Mouse (Mus musculus) NIH3T3 (cell line): Measurements from ENCODE around the gene Smim10l2a.
"Not testable (repeated sequence)": the region's sequence is repeated elsewhere in the genome, so short reads cannot be mapped to it uniquely, and the experiment has no call there.

Source experiments
- DNase-seq: peaks from one replicate; pipeline ENCODE4 v3.0.0-alpha.2; 2012; ENCODE audit warnings: low read depth

Gene Smim10l2a

GRCm38 (mm10) chrX:56374431-56375128, at the start of gene Smim10l2a:
Smim10l2a (plus strand) TSS chrX:56374586.
- DNase-seq = not testable (repeated sequence)

GRCm38 (mm10) chrX:56332046-56332445, 42.3 kb upstream of the Smim10l2a start:
- DNase-seq = peak; percentile 67

- DNase-seq = peak; percentile 80
These were observed 34.1 kb upstream of the Smim10l2a start for GRCm38 (mm10) chrX:56340305-56340704.

GRCm38 (mm10) chrX:56342921-56343320, 31.5 kb upstream of the Smim10l2a start:
- no peak for DNase-seq

GRCm38 (mm10) chrX:56346176-56346931, 28.0 kb upstream of the Smim10l2a start, which contains the start of gene Zfp449:
Zfp449 (plus strand) TSS chrX:56346400.
- peak; percentile 93 for DNase-seq

GRCm38 (mm10) chrX:56346932-56347253, 27.5 kb upstream of the Smim10l2a start:
- peak; percentile 77 for DNase-seq

- DNase-seq = peak; percentile 21
These were observed 6.5 kb downstream of the Smim10l2a start for GRCm38 (mm10) chrX:56380852-56381251.

- peak; percentile 58 for DNase-seq
These were observed 9.8 kb downstream of the Smim10l2a start for GRCm38 (mm10) chrX:56384142-56384541.

GRCm38 (mm10) chrX:56404646-56405045, 30.3 kb downstream of the Smim10l2a start:
- no peak for DNase-seq

- DNase-seq = no peak
These were observed 31.1 kb downstream of the Smim10l2a start for GRCm38 (mm10) chrX:56405482-56405881.

GRCm38 (mm10) chrX:56406128-56406527, 31.7 kb downstream of the Smim10l2a start:
- no peak for DNase-seq

- no peak for DNase-seq
These were observed 41.9 kb downstream of the Smim10l2a start for GRCm38 (mm10) chrX:56416277-56416676.

- no peak for DNase-seq
These were observed 43.2 kb downstream of the Smim10l2a start for GRCm38 (mm10) chrX:56417541-56417940.
